Mouse (Mus musculus) liver, adult 2 months (tissue): ENCODE data around the gene Khk.

Experiments used
- CTCF ChIP-seq: fragments of 200-500 bp; IDR thresholded peaks from 2 replicates; pipeline ENCODE4 v1.5.1; 2011; ENCODE audit warnings: low read depth, low read length, control low read depth
- POLR2A ChIP-seq: fragments of 200-500 bp; IDR thresholded peaks from 2 replicates; pipeline ENCODE4 v1.6.1; 2011; ENCODE audit warnings: low read length, control low read depth; ENCODE audit not compliant: insufficient read depth; ENCODE audit errors: extremely low read depth

GRCm38 (mm10) chr5:30949654-30950326 is 28.6 kb downstream of the Khk start:
- TF ChIP-seq CTCF (no peak), POLR2A (peak; percentile 70)
